Mouse (Mus musculus): ENCODE data around the gene Crhbp.

DNA sequence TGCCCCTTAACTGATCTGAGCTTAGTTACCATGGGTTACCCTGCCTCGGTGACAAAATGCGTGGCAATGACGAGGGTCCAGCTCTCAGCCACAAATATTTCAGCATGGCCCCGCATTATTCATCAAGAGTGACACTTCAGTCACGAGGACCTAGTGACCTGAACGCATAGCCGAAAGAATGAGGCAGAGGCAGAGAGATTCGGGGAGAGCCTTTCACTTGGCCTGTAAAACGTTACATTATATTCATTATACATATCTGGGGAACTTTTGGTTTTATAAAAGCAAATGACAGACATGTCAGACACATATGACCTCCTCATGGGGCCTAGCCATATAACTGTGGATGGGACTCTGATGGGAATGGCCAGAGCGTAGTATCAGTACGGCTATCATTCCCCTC is at the start of gene Crhbp:
- TF ChIP-seq CTCF (IDR thresholded peaks at IDR 0.05; ENCODE audit: control insufficient read depth, insufficient read depth, insufficient read length) (no peak), MAX (IDR thresholded peaks at IDR 0.05) (no peak), MYOG (IDR thresholded peaks at IDR 0.05; ENCODE audit: control insufficient read depth, extremely low read depth, insufficient read length) (no peak), MYOD1 (IDR thresholded peaks at IDR 0.05; ENCODE audit: control insufficient read depth, insufficient read length, low read depth) (no peak), USF1 (IDR thresholded peaks at IDR 0.05; ENCODE audit: low read depth) (no peak), CEBPB (IDR thresholded peaks at IDR 0.05; ENCODE audit: low read depth) (no peak), FOSL1 (IDR thresholded peaks at IDR 0.05; ENCODE audit: insufficient read depth, low read length, poor library complexity, severe bottlenecking) (no peak)
